Mouse (Mus musculus): Measurements from ENCODE around the gene Hspbp1. TPM values are rescaled to one million over a fixed set of nuclear protein-coding genes. Genes with fewer than 3 reads are reported as not detected.

Gene Hspbp1
- polyA plus RNA-seq, 2 experiments: 28.2 to 56.7 TPM

- ATAC-seq (ENCODE audit: insufficient read depth): no peak
- 31% methylated on average over 1 of the region's 1 CpGs for WGBS (ENCODE audit: insufficient replicate concordance)
- Histone ChIP-seq H3K4me1 (replicated peaks; ENCODE audit: control insufficient read depth in 2 of 2, insufficient read depth in 2 of 2, low read length in 1 of 2) (peaks cover 10 to 27% of the 10 kb centered on the region in 2 experiments), H3K9me3 (ENCODE audit: control insufficient read depth, low read length) (no peaks in the 10 kb centered on the region), H3K27ac (no peak overlapping the region), H3K4me3 (ENCODE audit: insufficient read depth in 1 of 2, low read depth in 2 of 2, low read length in 2 of 2) (no peak overlapping the region), H3K27me3 (ENCODE audit: control insufficient read depth, insufficient read depth, low read length) (no peaks in the 10 kb centered on the region), H3K9ac (replicated peaks) (no peak overlapping the region), H3K4me2 (ENCODE audit: low read depth) (no peak overlapping the region), H3K36me3 (replicated peaks; ENCODE audit: control insufficient read depth, insufficient read depth, low read depth) (peaks cover 9% of the 10 kb centered on the region)
- TF ChIP-seq EP300 (IDR thresholded peaks at IDR 0.05; ENCODE audit: low read depth) (no peak; the same call in 1 of the 2 replicates), CTCF (IDR thresholded peaks at IDR 0.05; ENCODE audit: low read depth) (peak; percentile 48)
- no peak for DNase-seq (ENCODE audit: low read depth in 3 of 3, low spot score in 3 of 3)
Observed at GRCm38 (mm10) chr7:4624343-4624742, 60.5 kb downstream of the Hspbp1 start.

- Histone ChIP-seq H3K27me3 (ENCODE audit: control insufficient read depth, insufficient read depth, low read length) (no peaks in the 10 kb centered on the region), H3K4me3 (ENCODE audit: insufficient read depth in 1 of 2, low read depth in 2 of 2, low read length in 2 of 2) (no peak overlapping the region), H3K9me3 (ENCODE audit: control insufficient read depth, low read length) (no peaks in the 10 kb centered on the region), H3K27ac (no peak overlapping the region), H3K9ac (replicated peaks) (no peak overlapping the region; the same call in 1 of the 2 replicates), H3K4me1 (replicated peaks; ENCODE audit: control insufficient read depth in 2 of 2, insufficient read depth in 2 of 2, low read length in 1 of 2) (peaks cover 3 to 20% of the 10 kb centered on the region in 2 experiments), H3K36me3 (replicated peaks; ENCODE audit: control insufficient read depth, insufficient read depth, low read depth) (peaks cover 8% of the 10 kb centered on the region), H3K4me2 (ENCODE audit: low read depth) (no peak overlapping the region)
- TF ChIP-seq CTCF (IDR thresholded peaks at IDR 0.05; ENCODE audit: low read depth) (peak; percentile 78), EP300 (IDR thresholded peaks at IDR 0.05; ENCODE audit: low read depth) (no peak)
- ATAC-seq (ENCODE audit: insufficient read depth) (peak; percentile 64), DNase-seq (ENCODE audit: low read depth in 3 of 3, low spot score in 3 of 3) (peak; percentile 45 to 51 (median 49))
- 20% methylated on average over 4 of the region's 4 CpGs for WGBS (ENCODE audit: insufficient replicate concordance)
Observed at GRCm38 (mm10) chr7:4623544-4624189, 61.2 kb downstream of the Hspbp1 start.

DNA sequence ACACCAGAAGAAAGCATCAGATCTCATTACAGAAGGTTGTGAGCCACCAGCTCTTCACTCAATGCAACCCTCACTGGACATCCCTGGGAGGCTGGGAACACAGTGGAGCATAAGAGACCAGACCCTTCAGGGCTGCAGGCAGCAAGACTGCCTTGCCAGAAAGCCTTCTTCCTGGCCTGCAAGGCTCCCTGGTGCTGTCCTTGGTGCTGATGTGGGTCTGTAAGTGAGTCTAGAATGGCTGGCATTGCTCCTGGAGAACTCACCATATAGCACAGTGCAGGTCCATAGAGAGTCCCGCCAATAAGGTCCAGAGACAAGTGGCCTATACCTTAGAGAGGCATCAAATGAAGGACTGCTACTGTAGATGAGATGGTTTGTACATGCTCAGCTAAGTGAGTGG, 64.9 kb downstream of the Hspbp1 start:
- ATAC-seq (ENCODE audit: insufficient read depth) (no peak), DNase-seq (ENCODE audit: low read depth in 3 of 3, low spot score in 3 of 3) (peak; percentile 35 to 60 (median 52))
- WGBS (ENCODE audit: insufficient replicate concordance): 21% methylated on average over 1 of the region's 1 CpGs
- TF ChIP-seq EP300 (IDR thresholded peaks at IDR 0.05; ENCODE audit: low read depth): no peak
- TF ChIP-seq CTCF (IDR thresholded peaks at IDR 0.05; ENCODE audit: low read depth): no peak
- Histone ChIP-seq H3K27me3 (ENCODE audit: control insufficient read depth, insufficient read depth, low read length) (no peaks in the 10 kb centered on the region), H3K9me3 (ENCODE audit: control insufficient read depth, low read length) (no peaks in the 10 kb centered on the region), H3K36me3 (replicated peaks; ENCODE audit: control insufficient read depth, insufficient read depth, low read depth) (no peaks in the 10 kb centered on the region), H3K9ac (replicated peaks) (no peak overlapping the region), H3K4me1 (replicated peaks; ENCODE audit: control insufficient read depth in 2 of 2, insufficient read depth in 2 of 2, low read length in 1 of 2) (peaks cover 0 to 8% of the 10 kb centered on the region in 2 experiments; a peak in 2 of 4 replicates), H3K27ac (no peak overlapping the region), H3K4me2 (ENCODE audit: low read depth) (no peak overlapping the region), H3K4me3 (ENCODE audit: insufficient read depth in 1 of 2, low read depth in 2 of 2, low read length in 2 of 2) (no peak overlapping the region)

DNA sequence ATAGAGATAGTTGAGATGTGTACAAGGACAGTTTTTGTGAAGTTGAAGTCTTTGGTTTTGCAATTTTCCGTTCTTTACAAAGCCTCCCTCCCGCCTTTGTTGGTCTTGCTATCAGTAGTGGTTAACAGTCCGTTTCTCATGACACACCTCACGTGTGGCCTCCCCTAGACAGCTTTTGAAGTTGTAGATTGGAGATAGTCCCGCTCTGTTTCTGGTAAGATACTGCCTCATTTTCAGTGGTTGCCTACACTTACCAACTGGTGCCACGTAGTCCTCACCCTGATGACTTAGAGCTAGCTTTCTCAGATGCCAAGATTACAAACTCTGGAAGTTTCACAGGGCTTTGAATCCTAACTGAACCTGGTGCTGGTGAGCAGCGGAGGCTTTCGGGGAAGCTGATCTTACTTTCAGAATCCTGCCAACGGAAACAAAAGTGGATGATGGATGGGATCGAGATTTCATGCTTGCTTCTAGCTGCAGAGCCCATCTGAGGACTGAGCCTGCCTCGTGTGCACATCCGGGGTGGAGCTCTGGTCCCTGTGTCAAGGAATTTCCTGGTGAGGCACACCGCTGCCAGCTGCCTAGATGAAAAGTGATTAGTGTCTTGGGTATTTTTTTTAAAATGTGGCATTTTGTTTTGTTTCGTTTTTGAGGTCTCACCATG, 71.0 kb downstream of the Hspbp1 start:
- WGBS (ENCODE audit: insufficient replicate concordance): 21% methylated on average over 14 of the region's 14 CpGs
- ATAC-seq (ENCODE audit: insufficient read depth): peak; percentile 95
- Histone ChIP-seq H3K36me3 (replicated peaks; ENCODE audit: control insufficient read depth, insufficient read depth, low read depth) (no peaks in the 10 kb centered on the region), H3K4me1 (replicated peaks; ENCODE audit: control insufficient read depth in 2 of 2, insufficient read depth in 2 of 2, low read length in 1 of 2) (peaks cover 9 to 12% of the 10 kb centered on the region in 2 experiments), H3K9me3 (ENCODE audit: control insufficient read depth, low read length) (no peaks in the 10 kb centered on the region), H3K27me3 (ENCODE audit: control insufficient read depth, insufficient read depth, low read length) (no peaks in the 10 kb centered on the region), H3K27ac (peak overlapping the region; percentile 76), H3K4me2 (ENCODE audit: low read depth) (peak overlapping the region; percentile 60), H3K9ac (replicated peaks) (peak overlapping the region; percentile 45), H3K4me3 (ENCODE audit: insufficient read depth in 1 of 2, low read depth in 2 of 2, low read length in 2 of 2) (peak overlapping the region; percentile 12 to 44)
- peak in 1 of 3 experiments; percentile 53 for DNase-seq (ENCODE audit: low read depth in 3 of 3, low spot score in 3 of 3)
- TF ChIP-seq EP300 (IDR thresholded peaks at IDR 0.05; ENCODE audit: low read depth): peak; percentile 57
- TF ChIP-seq CTCF (IDR thresholded peaks at IDR 0.05; ENCODE audit: low read depth): no peak

DNA sequence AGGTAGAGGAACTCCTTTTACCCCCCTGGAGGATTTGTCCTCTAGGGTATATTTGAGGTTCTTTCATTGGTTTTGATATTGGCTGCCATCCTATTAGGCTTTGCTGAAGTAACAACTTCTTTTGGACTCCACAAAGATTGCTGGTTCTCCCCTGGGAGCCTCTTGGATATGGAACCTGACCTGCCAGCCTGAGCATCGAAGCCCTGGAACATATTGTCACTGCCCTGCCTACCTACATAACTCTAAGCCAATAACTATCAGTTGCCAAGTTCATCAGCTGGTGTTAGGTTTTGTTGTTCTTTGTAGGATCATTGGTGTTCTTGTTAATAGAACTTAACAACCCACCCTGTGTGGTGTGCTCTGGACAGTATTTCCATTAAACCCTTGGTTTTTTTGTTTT, 71.9 kb downstream of the Hspbp1 start:
- no peak for ATAC-seq (ENCODE audit: insufficient read depth)
- Histone ChIP-seq H3K27me3 (ENCODE audit: control insufficient read depth, insufficient read depth, low read length) (no peaks in the 10 kb centered on the region), H3K4me2 (ENCODE audit: low read depth) (no peak overlapping the region), H3K4me1 (replicated peaks; ENCODE audit: control insufficient read depth in 2 of 2, insufficient read depth in 2 of 2, low read length in 1 of 2) (peaks cover 11 to 12% of the 10 kb centered on the region in 2 experiments), H3K4me3 (ENCODE audit: insufficient read depth in 1 of 2, low read depth in 2 of 2, low read length in 2 of 2) (no peak overlapping the region), H3K27ac (no peak overlapping the region), H3K9ac (replicated peaks) (no peak overlapping the region), H3K9me3 (ENCODE audit: control insufficient read depth, low read length) (no peaks in the 10 kb centered on the region), H3K36me3 (replicated peaks; ENCODE audit: control insufficient read depth, insufficient read depth, low read depth) (no peaks in the 10 kb centered on the region)
- WGBS (ENCODE audit: insufficient replicate concordance): 67% methylated on average over 1 of the region's 1 CpGs
- DNase-seq (ENCODE audit: low read depth in 3 of 3, low spot score in 3 of 3): no peak
- TF ChIP-seq CTCF (IDR thresholded peaks at IDR 0.05; ENCODE audit: low read depth) (no peak), EP300 (IDR thresholded peaks at IDR 0.05; ENCODE audit: low read depth) (no peak)

All from liver, embryonic 14.5 days (tissue).